Mouse (Mus musculus) ES-E14 (cell line): ENCODE measurements at regions not wholly inside any gene's neighbourhood (a gene's known extent, or its start where the extent isn't known, plus 50 kb on each side); places are given as distances from the start of the nearest gene placed in this dataset.

Experiments
- MAFK ChIP-seq: IDR thresholded peaks from 2 replicates; pipeline ENCODE4 v1.6.1; 2014; ENCODE audit warnings: mild to moderate bottlenecking, low read depth, low read length, inconsistent platforms; ENCODE audit not compliant: insufficient read depth
- ZNF384 ChIP-seq: IDR thresholded peaks from 2 replicates; pipeline ENCODE4 v1.6.1; 2012; ENCODE audit warnings: low read depth, low read length, inconsistent platforms

- no peak for TF ChIP-seq ZNF384
- no peak for TF ChIP-seq MAFK
Observed at GRCm38 (mm10) chr8:41570566-41570965, 153.7 kb upstream of the Frg1 start.
